Mouse (Mus musculus): Measurements from ENCODE around the gene Syt8.

Syt8 gene

GRCm38 (mm10) chr7:142449038-142449617 lies 14.5 kb downstream of the Syt8 start:
- peak in 1 of 2 experiments; percentile 0 for DNase-seq

GRCm38 (mm10) chr7:142454706-142455105 lies 20.1 kb downstream of the Syt8 start:
- DNase-seq = no peak

GRCm38 (mm10) chr7:142455251-142455650 lies 20.6 kb downstream of the Syt8 start:
- peak in 1 of 2 experiments; percentile 1 for DNase-seq

GRCm38 (mm10) chr7:142456806-142457205 lies 22.2 kb downstream of the Syt8 start:
- DNase-seq = no peak

- peak; percentile 75 to 78 for DNase-seq
These were observed 22.7 kb downstream of the Syt8 start for GRCm38 (mm10) chr7:142457227-142457811.

- peak in 1 of 2 experiments; percentile 11 for DNase-seq
These were observed 23.4 kb downstream of the Syt8 start for GRCm38 (mm10) chr7:142458026-142458425.

- peak in 1 of 2 experiments; percentile 1 for DNase-seq
These were observed 24.1 kb downstream of the Syt8 start for GRCm38 (mm10) chr7:142458676-142459298.

- no peak for DNase-seq
These were observed 24.6 kb downstream of the Syt8 start for GRCm38 (mm10) chr7:142459299-142459691.

GRCm38 (mm10) chr7:142460636-142461077 lies 26.0 kb downstream of the Syt8 start, which contains the start of gene Lsp1:
Gene Lsp1 (plus strand): TSS chr7:142460809.
- peak in 1 of 2 experiments; percentile 1 for DNase-seq

GRCm38 (mm10) chr7:142461446-142461845 lies 26.8 kb downstream of the Syt8 start:
- peak in 1 of 2 experiments; percentile 1 for DNase-seq

GRCm38 (mm10) chr7:142462190-142462589 lies 27.5 kb downstream of the Syt8 start:
- peak in 1 of 2 experiments; percentile 3 for DNase-seq

- DNase-seq = peak in 1 of 2 experiments; percentile 2
These were observed 28.0 kb downstream of the Syt8 start for GRCm38 (mm10) chr7:142462594-142463078.

- no peak for DNase-seq
These were observed 35.6 kb downstream of the Syt8 start for GRCm38 (mm10) chr7:142470171-142470691.

- DNase-seq = no peak
These were observed 36.3 kb downstream of the Syt8 start for GRCm38 (mm10) chr7:142470808-142471413.

- DNase-seq = no peak
These were observed 36.8 kb downstream of the Syt8 start for GRCm38 (mm10) chr7:142471414-142471861.

- no peak for DNase-seq
These were observed 37.4 kb downstream of the Syt8 start for GRCm38 (mm10) chr7:142471884-142472570.

- no peak for DNase-seq
These were observed 38.3 kb downstream of the Syt8 start for GRCm38 (mm10) chr7:142472936-142473335.

GRCm38 (mm10) chr7:142473476-142473875 lies 38.8 kb downstream of the Syt8 start:
- no peak for DNase-seq

GRCm38 (mm10) chr7:142474799-142475198 lies 40.1 kb downstream of the Syt8 start:
- DNase-seq = peak in 1 of 2 experiments; percentile 14

- peak in 1 of 2 experiments; percentile 1 for DNase-seq
These were observed 41.0 kb downstream of the Syt8 start for GRCm38 (mm10) chr7:142475641-142476040.

- no peak for DNase-seq
These were observed 41.6 kb downstream of the Syt8 start for GRCm38 (mm10) chr7:142476271-142476670.

- DNase-seq = peak; percentile 41 to 49
These were observed 42.3 kb downstream of the Syt8 start for GRCm38 (mm10) chr7:142476795-142477452.
